Mouse (Mus musculus): ENCODE results near the gene Adam12.

GRCm38 (mm10) chr7:134026200-134027019 is 205.5 kb downstream of the Adam12 start:
- no peak for TF ChIP-seq POLR2A (IDR thresholded peaks at IDR 0.05; ENCODE audit: insufficient read depth, low read depth, low read length)
- TF ChIP-seq CTCF (IDR thresholded peaks at IDR 0.05; ENCODE audit: insufficient read depth, low read depth, low read length), result no peak

Data from olfactory bulb, adult 2 months (tissue).